ENCODE assay signal across 10 mouse cellular contexts in genomic region chr14:30870206-30871147, GRCm38 (mm10). TPM values are rescaled to one million over a fixed set of nuclear protein-coding genes. Genes with fewer than 3 reads are reported as not detected.
DNase-seq lines count a peak whose midpoint lies in the region; ATAC-seq and TF ChIP-seq lines count a peak whose summit lies in the region.
"Had no signal": no experiment of that assay in that cellular context is flagged by ENCODE, and none has a peak within 500 bp of the region (broad histone marks: within the 10 kb centered on the region; RNA-seq: fewer than 3 reads in every experiment).

No protein-coding gene starts in this region.

- H3K4me3 ChIP-seq in embryonic facial prominence, embryonic 15.5 days (replicated peaks), result no peak overlapping the region
- no peak overlapping the region for H3K4me3 ChIP-seq in lung, postnatal 0 days (ENCODE audit: low read depth, low read length)
- H3K4me3 ChIP-seq in hindbrain, embryonic 14.5 days (replicated peaks; ENCODE audit: low read length), result no peak overlapping the region

- peaks cover 51% of the 10 kb centered on the region for H3K36me3 ChIP-seq in embryonic facial prominence, embryonic 15.5 days
- H3K36me3 ChIP-seq in lung, postnatal 0 days (ENCODE audit: insufficient read depth, low read length), result 0 out of 2 replicates have a peak, but pooled peaks cover 4% of the 10 kb centered on the region
- H3K36me3 ChIP-seq in hindbrain, embryonic 14.5 days (replicated peaks; ENCODE audit: control insufficient read depth, insufficient read depth), result peaks cover 54% of the 10 kb centered on the region

- no peak for DNase-seq in frontal cortex, postnatal 25 days (ENCODE audit: low spot score in 2 of 2)
- peak; percentile 56 for DNase-seq in heart, postnatal 4 days
- DNase-seq in lung, postnatal 0 days (ENCODE audit: low spot score), result peak; percentile 88
- DNase-seq in hindbrain, embryonic 14.5 days (ENCODE audit: low spot score), result no peak
- no peak for DNase-seq in urinary bladder, postnatal 10 days (ENCODE audit: low spot score)
- no peak for DNase-seq in yolk sac, embryonic 10.5 days (ENCODE audit: low spot score)

- no peak overlapping the region for H3K9ac ChIP-seq in embryonic facial prominence, embryonic 15.5 days
- no peak overlapping the region for H3K9ac ChIP-seq in lung, postnatal 0 days (replicated peaks; ENCODE audit: low read depth)
- H3K9ac ChIP-seq in hindbrain, embryonic 14.5 days, result no peak overlapping the region

- H3K4me1 ChIP-seq in embryonic facial prominence, embryonic 15.5 days, result 0 out of 2 replicates have a peak, but pooled peaks cover 7% of the 10 kb centered on the region
- peaks cover 14% of the 10 kb centered on the region for H3K4me1 ChIP-seq in lung, postnatal 0 days (ENCODE audit: insufficient read depth, low read depth, low read length)
- no peaks in the 10 kb centered on the region for H3K4me1 ChIP-seq in hindbrain, embryonic 14.5 days (replicated peaks; ENCODE audit: control insufficient read depth, insufficient read depth, low read length)

- ATAC-seq in frontal cortex, adult (ENCODE audit: low TSS enrichment), result peak; percentile 56
- ATAC-seq in embryonic facial prominence, embryonic 15.5 days (ENCODE audit: insufficient number of reproducible peaks, low FRiP score, low TSS enrichment, low read depth), result no peak
- peak; percentile 39 for ATAC-seq in lung, postnatal 0 days
- no peak for ATAC-seq in hindbrain, embryonic 14.5 days (ENCODE audit: low FRiP score)

- H3K4me2 ChIP-seq in embryonic facial prominence, embryonic 15.5 days (replicated peaks), result no peak overlapping the region
- H3K4me2 ChIP-seq in lung, postnatal 0 days (replicated peaks; ENCODE audit: low read depth, low read length), result no peak overlapping the region
- no peak overlapping the region for H3K4me2 ChIP-seq in hindbrain, embryonic 14.5 days (replicated peaks)

- H3K9me3 ChIP-seq in embryonic facial prominence, embryonic 15.5 days (replicated peaks), result no peaks in the 10 kb centered on the region
- no peaks in the 10 kb centered on the region for H3K9me3 ChIP-seq in lung, postnatal 0 days (ENCODE audit: low read length)
- H3K9me3 ChIP-seq in hindbrain, embryonic 14.5 days (ENCODE audit: control insufficient read depth, low read length), result no peaks in the 10 kb centered on the region

- peak; percentile 26; the same call in 1 of the 2 replicates for TF ChIP-seq EP300 in lung, postnatal 0 days (IDR thresholded peaks at IDR 0.05)

- peak overlapping the region; percentile 69 for H3K27ac ChIP-seq in embryonic facial prominence, embryonic 15.5 days (replicated peaks)
- peak overlapping the region; percentile 88 for H3K27ac ChIP-seq in lung, postnatal 0 days (ENCODE audit: low read length)
- H3K27ac ChIP-seq in hindbrain, embryonic 14.5 days, result no peak overlapping the region
- H3K27ac ChIP-seq: macrophage had no signal

- TF ChIP-seq CTCF in lung, postnatal 0 days (IDR thresholded peaks at IDR 0.05), result peak; percentile 12

- 76% methylated on average over 25 of the region's 25 CpGs for WGBS in embryonic facial prominence, embryonic 15.5 days
- WGBS in lung, postnatal 0 days, result 64% methylated on average over 25 of the region's 25 CpGs
- WGBS in hindbrain, embryonic 14.5 days, result 89% methylated on average over 25 of the region's 25 CpGs

- H3K27me3 ChIP-seq in embryonic facial prominence, embryonic 15.5 days, result no peaks in the 10 kb centered on the region
- no peaks in the 10 kb centered on the region for H3K27me3 ChIP-seq in lung, postnatal 0 days (replicated peaks; ENCODE audit: insufficient read depth, low read length)
- no peaks in the 10 kb centered on the region for H3K27me3 ChIP-seq in hindbrain, embryonic 14.5 days (ENCODE audit: control insufficient read depth, insufficient read depth, low read length)

RNA-seq across cellular contexts. Expression of gene Mustn1, which starts 8.5 kb away (rescaled TPM):
- 20.0 and 29.0 TPM in 2 replicates for polyA plus RNA-seq in embryonic facial prominence, embryonic 15.5 days (2015; fragmentation: Nextera tagmentation; extraction: Ambion mirVana)
- 1 to 10 TPM; 6.9 to 7.3 TPM for total RNA-seq in heart, postnatal 4 days (2021)
- 30.5 and 36.6 TPM in 2 replicates for polyA plus RNA-seq in lung, postnatal 0 days (2015; fragmentation: Nextera tagmentation; extraction: Ambion mirVana)
- polyA plus RNA-seq in hindbrain, embryonic 14.5 days (2014; fragmentation: Nextera tagmentation; extraction: Ambion mirVana), result 0.67 and 1.5 TPM in 2 replicates
- polyA plus RNA-seq: macrophage had no signal

RNA-seq across cellular contexts. Expression of gene Itih4, which starts 15.8 kb away (rescaled TPM):
- not detected in 2 replicates for polyA plus RNA-seq in embryonic facial prominence, embryonic 15.5 days (2015; fragmentation: Nextera tagmentation; extraction: Ambion mirVana)
- 1 to 10 TPM; 1.6 to 2.5 TPM for total RNA-seq in heart, postnatal 4 days (2021)
- polyA plus RNA-seq in lung, postnatal 0 days (2015; fragmentation: Nextera tagmentation; extraction: Ambion mirVana), result 6.7 and 7.9 TPM in 2 replicates
- not detected in 2 replicates for polyA plus RNA-seq in hindbrain, embryonic 14.5 days (2014; fragmentation: Nextera tagmentation; extraction: Ambion mirVana)
- polyA plus RNA-seq: forebrain, embryonic 11.5 days; macrophage had no signal

RNA-seq across cellular contexts. Expression of gene Tmem110, which starts 45.1 kb away (rescaled TPM):
- 27.0 and 29.1 TPM in 2 replicates for polyA plus RNA-seq in embryonic facial prominence, embryonic 15.5 days (2015; fragmentation: Nextera tagmentation; extraction: Ambion mirVana)
- 10 to 100 TPM; 14.4 to 14.7 TPM for total RNA-seq in heart, postnatal 4 days (2021)
- 41.7 and 44.7 TPM in 2 replicates for polyA plus RNA-seq in lung, postnatal 0 days (2015; fragmentation: Nextera tagmentation; extraction: Ambion mirVana)
- 21.6 and 24.0 TPM in 2 replicates for polyA plus RNA-seq in hindbrain, embryonic 14.5 days (2014; fragmentation: Nextera tagmentation; extraction: Ambion mirVana)

RNA-seq across cellular contexts. Expression of gene Itih3, which starts 53.1 kb away (rescaled TPM):
- polyA plus RNA-seq in embryonic facial prominence, embryonic 15.5 days (2015; fragmentation: Nextera tagmentation; extraction: Ambion mirVana), result 0.07 and 0.12 TPM in 2 replicates
- total RNA-seq in heart, postnatal 4 days (2021), result under 1 TPM; 0.55 to 0.74 TPM
- 2.2 and 2.5 TPM in 2 replicates for polyA plus RNA-seq in lung, postnatal 0 days (2015; fragmentation: Nextera tagmentation; extraction: Ambion mirVana)
- 2.5 and 3.1 TPM in 2 replicates for polyA plus RNA-seq in hindbrain, embryonic 14.5 days (2014; fragmentation: Nextera tagmentation; extraction: Ambion mirVana)
- polyA plus RNA-seq: macrophage had no signal

Comparison
In these comparisons a context has a peak if more than half of its experiments do, and no peak if none do; other contexts are left out.
1. ATAC-seq: peak in frontal cortex, adult (single experiment) and lung, postnatal 0 days (single experiment); none in embryonic facial prominence, embryonic 15.5 days (single experiment) and hindbrain, embryonic 14.5 days (single experiment).
2. DNase-seq: peak in heart, postnatal 4 days (single experiment) and lung, postnatal 0 days (single experiment); none in frontal cortex, postnatal 25 days (0 of 2), hindbrain, embryonic 14.5 days (single experiment), urinary bladder, postnatal 10 days (single experiment) and yolk sac, embryonic 10.5 days (single experiment).